Mouse (Mus musculus) thymus, postnatal 4 days (tissue): ENCODE data around the gene Adora1.

Experiments
- DNase-seq: peaks from one replicate; pipeline ENCODE4 v3.0.0; 2021

Adora1 gene

DNA sequence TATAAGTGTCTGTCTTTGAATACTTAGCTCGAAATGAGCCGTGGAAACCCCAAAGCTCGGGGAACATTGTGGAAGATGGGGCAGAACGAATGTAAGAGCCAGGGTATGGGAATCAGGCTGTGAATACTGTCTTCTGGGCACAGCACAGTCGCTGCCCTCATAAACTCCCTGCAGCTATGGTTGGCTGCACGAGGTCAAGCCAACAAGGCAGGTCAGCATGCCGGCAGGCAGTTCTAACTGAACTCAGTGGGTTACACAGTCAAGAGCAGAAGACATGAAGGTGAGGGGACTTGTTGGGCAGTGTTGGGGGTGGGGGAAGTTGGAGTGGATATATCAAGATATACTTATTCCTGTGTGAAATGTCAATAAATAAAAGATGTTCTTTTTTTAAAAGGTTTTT is 20.2 kb downstream of the Adora1 start:
- no peak for DNase-seq

DNA sequence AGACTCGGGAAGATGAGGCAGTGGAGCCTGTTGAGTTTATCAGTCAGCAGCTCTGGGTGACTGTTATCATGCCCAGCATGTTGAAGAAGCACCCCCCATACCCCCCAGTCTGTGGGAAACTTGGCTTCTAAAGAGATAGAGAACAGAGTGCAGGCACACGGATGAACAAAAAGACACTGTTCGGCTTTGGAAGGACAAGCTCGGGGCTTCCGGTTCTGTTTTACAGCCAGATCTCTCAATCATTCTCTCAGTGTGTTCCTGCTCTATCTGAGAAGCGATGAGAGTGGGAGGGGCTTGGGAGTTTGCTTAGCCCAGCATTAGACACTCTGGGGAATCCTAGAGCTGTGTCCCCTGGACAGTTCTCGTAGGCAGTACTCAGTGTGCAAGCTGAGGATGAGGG is 21.8 kb downstream of the Adora1 start:
- no peak for DNase-seq

DNA sequence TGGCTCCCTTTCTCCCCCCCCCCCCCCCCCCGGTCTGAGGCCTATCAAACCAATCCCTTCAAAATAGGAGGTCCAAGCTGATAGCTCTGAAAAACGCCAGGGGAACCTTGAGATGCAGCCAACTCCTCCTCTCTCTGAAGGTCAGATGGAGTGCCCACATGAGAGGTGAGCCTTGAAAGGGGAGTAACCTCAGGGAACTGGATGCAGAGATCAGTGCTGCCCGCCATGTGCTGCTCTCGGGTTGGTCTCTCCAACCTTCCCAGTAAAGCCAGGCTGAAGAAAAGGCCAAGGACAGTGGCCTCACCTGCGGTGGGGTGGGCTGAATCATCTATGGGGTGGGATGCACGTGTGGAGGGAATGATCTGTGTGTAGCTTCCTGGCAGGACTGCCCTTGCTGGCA is 22.9 kb downstream of the Adora1 start:
- DNase-seq = no peak

DNA sequence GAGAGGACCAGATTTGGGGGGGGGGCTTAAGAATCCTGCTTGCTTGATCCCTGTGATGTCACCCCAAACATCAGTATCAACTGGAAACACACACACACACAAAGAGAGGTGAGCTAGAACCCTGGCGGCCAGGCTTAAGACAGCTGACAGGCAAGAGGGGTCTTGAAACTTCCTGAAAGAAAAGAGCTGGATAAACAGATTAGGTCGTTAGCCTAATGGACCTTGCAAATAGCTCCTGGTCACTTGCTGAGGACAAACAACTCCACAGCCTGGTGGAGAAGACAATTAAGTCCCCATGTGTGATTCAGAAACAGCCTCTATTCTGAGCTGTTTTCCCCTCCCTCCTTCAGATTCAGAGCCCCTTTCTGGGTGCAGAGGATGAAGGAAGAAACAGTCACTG is 23.6 kb downstream of the Adora1 start:
- DNase-seq = no peak

DNA sequence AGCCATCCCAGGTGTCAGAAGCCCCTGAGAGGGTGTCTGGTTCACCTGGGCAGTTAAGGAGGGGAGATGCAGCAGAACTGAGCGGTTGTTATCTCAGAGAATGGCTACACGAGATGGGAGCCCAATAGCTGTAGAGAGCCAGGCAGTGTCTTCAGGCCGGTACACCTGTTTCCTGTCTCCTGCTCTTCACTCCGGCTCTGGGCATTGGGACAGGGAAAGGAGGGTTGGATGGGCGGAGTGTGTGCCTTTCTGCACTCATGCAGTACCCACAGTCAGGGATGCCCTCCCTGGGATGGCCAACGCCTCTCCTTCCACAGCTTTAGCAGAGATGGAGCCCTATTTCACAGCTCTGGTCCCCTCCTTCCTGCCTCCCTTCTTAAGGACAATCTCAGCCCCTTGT is 24.2 kb downstream of the Adora1 start:
- no peak for DNase-seq

DNA sequence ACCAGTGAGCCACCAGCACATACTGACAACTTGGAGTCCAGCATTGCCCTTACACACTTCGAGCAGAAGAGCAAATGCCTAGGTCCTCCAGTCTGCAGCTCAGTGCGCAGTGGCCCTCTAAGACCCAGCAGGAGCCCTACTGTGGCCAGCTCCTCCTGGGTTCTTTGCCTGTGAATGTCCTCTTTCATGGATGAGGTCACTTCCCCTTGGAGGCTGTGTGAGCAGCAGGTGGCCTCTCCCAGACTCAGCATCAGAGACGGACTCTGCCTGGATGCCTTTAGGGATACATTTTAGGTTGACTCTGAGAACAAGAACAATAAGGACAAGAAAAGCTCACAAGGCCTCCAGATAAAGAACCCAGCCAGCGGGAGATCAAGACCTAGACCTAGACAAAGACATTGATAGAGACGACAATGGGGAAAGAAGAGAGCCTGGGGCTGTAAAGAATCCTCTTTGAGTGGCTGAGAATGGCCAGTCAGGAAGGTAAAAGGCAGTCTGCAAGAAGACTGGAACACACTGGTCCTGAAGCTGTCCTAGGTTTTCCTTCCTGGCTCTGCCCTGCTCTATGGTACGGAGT is 25.0 kb downstream of the Adora1 start:
- no peak for DNase-seq

DNA sequence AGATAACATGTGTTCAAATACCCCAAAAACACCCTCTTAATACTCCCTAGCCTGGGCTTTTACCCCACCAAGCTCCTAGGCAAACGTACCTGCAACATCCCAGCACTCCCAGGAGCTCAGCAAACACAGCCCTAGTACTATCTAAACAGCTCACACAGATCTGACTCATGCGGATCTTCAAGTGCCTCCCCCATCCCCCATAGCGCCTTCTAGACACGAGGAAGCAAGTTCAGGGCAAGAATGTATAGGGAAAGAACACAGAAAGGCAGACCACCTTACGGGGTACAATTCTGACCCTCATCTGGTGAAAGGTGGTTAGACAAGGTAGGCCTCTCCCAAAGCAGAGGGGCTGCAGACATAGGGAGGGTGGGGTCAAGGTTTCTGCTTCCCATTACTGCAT is 29.1 kb downstream of the Adora1 start:
- DNase-seq = no peak

DNA sequence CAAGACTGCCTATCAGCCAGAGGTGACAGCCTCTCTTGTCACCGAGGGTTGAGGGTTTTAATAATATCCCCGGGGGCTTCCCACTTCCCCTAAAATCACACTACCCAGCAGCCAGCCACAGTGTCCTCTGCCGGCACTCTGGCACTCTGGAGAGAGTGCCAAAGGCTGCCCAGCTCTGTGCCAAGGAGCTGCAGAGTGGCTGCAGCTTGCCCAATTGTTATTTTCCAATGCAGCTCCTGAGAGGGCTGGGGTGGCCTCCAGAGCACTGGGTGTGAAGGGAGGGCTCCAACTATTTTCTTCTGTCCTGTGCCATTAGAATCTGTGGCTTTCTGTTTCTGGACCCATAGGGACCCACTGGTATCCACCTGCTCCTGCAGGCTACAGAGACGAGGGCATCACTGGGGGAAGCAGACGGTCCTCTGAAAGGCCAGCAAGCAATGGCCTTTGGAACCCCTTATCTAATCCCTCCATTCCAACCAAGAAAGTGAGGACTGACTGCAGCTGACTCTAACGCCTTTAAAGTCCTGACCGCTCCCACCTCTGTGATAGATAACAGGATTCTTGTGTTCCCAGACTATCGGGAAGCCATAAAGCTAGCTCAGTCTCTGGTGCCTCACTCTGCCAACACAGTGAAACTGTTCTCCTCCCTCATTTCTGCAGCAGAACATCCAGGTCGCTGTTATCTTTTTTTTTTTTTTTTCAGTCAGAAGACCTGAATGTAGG is 29.8 kb downstream of the Adora1 start:
- no peak for DNase-seq

DNA sequence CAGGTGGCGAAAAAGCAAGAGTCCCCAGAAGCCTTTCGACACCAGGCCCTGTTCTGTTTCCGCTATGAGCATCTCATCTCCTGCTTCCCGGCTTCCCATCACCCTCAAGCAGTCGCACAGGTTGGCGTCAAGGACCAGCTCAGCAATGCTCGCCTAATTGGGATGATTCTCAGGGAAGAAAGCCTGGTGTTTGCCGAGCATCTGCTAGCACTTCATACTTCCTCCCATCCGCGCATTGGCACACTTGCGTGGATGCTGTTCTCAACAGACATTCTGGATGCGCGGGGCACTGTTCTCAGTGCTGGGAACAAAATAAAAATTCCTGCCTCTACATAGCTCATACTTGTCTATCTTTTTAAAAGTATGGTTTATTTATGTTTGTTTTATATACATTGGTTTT is 31.0 kb downstream of the Adora1 start:
- DNase-seq = no peak

DNA sequence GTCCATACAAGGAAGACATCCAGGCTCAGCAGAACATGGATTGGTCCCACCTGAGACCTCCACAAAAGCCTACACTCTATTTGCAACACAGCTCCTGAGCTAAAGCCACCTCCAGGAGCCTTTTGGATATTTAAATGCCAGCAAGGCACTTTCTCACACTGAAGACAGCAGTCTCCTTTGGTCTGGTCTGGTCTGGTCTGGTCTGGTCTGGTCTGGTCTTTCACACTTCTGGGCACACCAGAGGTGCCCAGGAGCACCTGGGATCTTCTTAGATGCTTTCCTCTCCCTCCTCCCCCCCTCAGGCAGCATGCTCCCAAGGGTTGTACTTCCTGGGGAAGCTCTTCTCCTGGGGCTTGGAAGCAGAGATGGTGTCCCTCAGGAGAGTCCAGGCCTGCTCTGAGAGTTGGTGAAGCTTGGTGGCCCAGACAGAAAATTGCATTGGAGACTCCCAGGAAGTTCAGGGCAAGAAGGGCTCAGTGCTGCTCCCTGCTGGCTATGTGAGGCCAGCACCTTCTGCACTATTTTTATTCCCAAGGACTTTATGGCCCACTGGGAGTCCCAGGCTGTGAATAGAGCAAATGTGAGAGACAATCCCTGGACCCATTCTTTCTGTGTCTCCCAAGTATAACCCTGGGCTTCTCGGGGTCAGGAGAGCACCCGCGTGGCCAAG is 33.3 kb downstream of the Adora1 start:
- DNase-seq = peak; percentile 68

DNA sequence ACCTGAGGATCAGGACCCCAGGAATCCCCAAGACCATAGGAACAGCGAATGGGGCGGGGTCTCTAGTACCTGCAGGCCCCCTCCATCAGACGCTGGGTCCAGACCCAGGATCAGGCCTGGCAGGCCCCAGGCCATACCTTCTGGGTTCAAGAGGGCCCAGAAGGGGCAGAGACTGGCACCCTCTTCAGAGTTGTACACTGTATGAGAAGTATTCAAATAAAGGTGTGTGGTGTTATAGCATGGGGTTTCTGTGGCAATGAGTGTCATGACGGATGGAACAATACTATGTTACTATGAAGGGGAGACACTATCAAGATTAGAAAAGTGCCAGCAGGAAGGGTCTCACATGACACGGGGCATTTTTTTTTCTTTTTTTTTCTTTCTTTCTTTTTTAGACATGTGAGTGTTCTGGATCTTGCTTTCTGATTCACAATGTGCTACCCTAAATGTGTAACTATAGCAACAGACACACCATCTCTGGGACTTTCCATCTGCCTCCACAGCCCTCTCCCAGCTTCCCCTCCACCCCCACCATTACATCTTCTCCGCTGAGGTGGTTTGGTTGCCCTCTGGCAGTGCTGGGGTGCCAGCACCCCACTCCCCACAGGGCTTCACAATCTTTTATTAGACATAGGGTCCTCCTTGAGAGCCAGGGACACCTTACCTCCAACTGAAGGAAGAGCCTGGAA is 34.1 kb downstream of the Adora1 start:
- no peak for DNase-seq

DNA sequence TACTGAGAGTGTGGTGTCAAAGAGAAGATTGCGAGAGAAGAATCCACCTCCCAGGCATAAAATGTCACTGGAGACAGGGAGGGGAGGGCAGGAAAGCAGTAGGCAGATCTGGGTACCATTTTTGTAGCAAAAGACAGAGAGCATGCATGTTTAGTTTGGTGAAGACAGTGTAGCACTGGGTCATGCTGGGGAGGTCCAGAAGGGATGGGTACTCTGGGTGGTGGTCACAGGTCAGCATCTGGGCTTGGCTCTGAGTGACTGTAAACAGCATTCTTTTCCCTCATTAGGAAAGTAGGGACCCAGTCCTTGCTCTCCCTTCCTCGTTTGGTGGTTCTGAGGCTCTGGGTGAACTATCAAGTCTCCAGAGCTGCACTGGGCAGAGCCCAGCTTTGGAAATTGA is 34.8 kb downstream of the Adora1 start:
- no peak for DNase-seq

DNA sequence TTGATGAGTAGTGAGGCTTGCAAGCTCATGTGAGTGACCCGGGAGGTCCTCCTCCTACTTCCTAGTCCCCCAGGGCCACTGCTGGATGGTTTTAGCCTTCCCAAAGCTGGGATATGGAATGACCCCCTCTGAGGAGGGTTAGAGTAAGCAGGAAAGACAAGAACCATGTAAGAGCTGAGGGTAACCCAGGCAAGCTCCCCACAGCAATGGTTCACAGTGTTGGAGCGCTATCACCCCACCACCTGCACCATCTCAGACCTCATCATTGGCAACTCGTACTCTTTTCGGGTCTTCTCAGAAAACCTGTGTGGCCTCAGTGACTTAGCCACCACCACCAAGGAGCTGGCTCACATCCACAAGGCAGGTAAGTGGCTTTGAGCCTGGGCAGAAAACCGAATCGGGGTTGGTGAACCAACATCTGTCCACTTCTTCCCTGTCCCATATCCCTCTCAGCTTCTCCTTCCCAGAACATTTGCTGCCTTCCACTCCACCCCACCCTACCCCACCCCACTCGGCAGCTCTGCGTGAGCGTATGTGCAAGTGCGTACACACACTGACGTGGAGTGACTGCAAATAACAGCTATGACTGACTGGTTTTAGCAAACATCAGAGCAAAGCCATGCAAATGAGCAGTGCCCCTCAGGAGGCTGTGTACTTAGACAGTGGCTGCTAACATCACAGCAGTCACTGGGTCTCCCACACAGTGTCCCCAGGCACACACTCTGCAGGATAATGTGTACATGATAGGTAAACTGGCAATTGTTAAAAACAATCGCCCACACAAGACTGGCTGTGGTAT is 36.8 kb downstream of the Adora1 start:
- DNase-seq = no peak

DNA sequence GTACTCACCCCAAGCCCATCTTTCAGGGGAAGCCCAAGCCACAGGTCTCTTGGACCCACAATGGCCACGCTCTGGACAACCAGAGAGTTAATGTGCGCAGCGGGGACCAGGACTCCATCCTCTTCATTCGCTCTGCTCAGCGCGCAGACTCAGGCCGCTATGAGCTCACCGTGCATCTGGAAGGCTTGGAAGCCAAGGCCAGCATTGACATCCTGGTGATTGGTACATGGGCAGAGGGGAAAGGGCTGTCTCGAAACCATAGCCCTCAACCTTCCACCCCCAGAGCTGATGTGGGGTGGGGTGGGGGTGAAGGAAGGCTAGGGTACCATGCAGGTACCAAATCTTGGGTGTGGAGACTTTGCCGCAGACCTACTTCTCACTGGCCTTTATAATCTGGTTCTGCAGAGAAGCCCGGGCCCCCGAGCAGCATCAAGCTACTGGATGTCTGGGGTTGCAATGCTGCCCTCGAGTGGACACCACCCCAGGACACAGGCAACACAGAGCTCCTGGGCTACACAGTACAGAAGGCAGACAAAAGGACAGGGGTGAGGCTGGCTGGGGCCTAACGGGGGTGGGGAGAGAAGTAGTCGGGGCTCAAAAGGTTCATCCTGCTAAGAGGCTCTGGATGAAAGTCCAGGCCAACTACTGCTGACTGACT is 37.8 kb downstream of the Adora1 start:
- no peak for DNase-seq

DNA sequence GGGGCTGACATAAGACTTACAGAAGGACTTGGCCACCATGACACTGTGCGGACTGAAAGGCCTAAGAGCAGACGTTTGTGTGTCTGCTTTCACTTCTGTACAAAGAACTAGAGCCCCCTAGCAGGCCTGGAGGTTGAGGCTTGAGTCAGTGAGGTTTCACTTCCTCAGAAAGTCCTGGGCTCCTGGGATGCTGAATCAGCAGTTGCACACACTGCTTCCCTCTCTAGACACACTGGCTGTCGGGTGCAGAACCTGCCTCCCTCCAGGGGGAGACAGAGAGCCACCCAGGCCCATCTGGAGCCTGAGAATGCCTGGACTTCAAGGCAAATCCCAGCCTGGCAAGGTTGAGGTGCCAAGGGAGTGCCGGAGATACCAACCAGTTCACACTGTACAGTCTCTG is 38.8 kb downstream of the Adora1 start:
- peak; percentile 74 for DNase-seq

DNA sequence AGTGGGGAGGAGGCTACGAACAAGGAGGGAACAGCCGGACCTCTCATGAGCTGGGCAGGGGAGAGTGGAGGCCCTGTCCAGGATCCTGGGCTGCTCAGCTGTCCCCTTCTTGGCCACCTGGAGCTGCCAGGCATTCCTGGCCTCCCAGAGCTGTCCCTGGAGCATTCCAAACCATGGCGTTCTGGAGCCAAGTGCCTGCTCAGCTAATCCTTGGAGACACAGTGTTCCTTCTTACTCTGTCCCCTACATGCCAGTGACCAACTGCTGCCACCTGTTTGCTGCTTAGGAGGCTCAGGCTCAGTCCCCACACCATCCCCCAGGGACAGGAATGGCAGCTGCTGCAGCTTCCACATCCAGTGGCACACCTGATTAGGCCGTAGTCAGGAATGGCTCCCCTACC is 39.3 kb downstream of the Adora1 start:
- no peak for DNase-seq

DNA sequence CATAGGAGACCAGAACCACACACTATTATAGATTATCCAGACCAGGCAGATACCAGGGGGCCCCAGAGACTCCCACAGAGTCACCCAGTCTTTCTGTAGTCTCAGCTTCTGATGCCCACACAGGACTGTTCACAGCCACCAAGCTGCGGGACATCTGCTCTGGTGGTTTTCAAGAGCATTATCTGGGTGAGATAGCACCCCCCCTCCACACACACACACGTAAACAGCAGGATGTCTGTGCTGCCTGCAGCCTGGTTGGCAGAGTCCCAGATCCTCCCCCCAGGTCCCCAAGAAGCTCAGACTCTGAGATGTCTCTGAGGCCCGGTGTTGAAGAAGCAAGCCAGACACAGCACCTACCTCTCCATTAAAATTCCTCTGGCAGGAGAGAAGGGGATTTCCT is 39.7 kb downstream of the Adora1 start:
- DNase-seq = no peak

DNA sequence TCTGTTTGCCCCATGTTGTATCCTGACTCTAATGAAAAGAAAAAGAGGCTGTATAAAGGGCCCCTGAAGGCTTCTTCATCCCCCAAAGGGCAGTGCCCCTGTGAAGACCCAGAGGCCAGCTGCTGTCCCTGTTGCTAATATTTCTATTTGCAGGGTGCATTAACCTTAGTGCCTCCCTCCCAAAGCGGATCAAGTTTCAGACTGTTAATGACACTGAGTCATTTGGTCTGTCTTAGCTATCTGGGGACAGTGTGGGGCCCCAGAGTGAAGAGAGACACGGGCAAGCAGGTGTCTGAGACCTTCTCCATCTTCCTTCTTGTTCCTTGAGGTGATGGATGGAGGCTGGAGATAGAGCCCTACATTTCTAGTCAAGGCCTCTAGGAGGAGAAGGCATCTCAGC is 40.1 kb downstream of the Adora1 start:
- no peak for DNase-seq

DNA sequence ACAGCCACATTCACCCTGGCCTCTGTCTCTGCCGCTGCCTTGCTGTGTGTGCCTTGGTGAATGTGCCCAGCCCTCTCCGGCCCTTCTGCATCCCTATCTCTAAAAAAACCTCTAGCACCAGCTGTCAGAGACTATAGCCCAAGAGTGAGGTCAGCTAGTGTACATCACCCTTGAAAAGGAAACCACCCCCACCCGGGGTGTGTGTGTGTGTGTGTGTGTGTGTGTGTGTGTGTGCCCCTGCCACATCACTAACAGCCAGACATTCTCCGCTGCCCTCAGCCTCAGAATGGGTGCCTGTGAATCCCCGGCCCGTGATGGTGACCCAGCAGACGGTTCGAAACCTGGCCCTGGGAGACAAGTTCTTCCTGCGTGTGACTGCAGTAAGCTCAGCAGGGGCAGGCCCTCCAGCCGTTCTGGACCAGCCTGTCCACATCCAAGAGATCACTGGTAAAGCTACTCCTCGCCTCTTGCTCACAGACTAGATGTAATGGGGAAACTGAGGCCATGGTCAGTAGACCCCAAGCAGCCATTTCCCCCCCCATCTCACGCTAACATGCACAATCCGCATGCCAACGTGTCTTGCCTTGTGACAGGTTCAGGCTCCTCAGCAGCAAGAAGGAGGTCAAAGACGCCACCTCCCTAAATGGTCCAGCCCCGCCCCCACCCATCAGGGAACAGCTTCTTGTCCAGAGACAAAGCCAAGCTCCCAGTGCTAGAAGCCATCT is 40.8 kb downstream of the Adora1 start:
- DNase-seq = no peak

DNA sequence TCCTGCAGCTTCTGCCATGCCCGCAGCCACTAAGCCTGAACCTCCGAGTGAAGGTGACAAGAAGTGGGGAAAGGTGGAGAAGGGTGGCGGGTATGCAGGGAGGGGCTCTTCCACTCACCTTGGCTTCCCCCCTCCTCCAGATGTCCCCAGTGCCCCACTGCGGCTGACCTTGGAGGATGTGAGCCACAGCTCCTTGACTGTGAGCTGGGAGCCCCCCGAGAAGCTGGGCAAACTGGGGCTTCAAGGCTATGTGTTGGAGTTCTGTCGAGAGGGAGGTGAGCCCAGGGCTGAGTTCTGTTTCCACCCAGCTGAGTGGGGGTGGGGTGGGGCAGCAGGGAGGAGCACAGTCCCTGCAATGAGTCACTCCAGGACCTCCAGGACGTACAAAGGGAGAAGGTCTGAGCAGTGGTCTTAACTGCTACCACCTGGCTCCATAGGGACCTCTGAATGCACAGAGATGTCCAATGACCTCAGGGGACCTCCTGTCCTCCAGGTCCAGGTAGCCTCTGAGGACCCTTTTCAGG is 41.5 kb downstream of the Adora1 start:
- DNase-seq = no peak

DNA sequence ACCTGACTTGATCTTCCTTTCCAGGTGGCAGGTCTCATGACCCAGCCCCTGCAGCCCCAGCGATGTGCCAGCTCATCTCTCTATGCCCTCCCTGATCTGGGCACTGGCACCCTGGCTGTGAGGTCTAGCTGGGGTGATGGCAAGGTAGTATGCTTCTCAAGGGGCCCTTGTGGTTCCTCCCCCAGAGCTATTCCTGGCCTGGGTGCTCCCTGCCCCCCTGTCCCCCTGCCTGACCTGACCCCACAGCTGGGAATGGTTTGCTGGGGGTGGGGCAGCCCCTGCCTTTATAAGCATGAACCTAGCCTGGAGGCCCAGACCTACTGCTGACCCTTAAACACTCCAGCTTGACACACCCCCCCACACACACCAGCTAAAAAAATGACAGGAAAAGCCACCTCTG is 42.1 kb downstream of the Adora1 start, which contains the start of gene Mybph:
Mybph (plus strand) TSS at position 323 of the 400 bp plus-strand sequence.
- DNase-seq = no peak

DNA sequence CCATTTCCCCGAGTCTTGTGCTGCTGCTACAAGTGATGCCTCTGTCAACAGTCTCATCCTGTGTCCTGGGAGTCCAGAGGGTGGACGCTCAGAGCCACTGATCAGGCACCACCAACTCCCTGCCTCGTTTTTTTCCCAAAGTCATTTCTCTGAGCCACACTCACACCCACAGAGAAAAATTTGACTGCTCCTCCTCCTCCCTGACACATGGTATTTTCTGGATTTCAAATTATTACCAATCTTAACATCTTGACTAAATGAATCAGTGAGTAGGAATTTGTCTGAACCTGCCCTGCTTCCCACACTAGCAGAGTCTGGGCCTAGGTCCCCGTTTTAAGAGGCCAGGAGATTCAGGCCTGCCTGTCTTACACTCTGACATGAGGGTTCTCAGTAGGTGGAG is 43.2 kb downstream of the Adora1 start:
- DNase-seq = no peak
